Mouse (Mus musculus): ENCODE measurements around the gene Zkscan16. TPM values are rescaled to one million over a fixed set of nuclear protein-coding genes. Genes with fewer than 3 reads are reported as not detected.
A peak's percentile ranks its signal among the peaks of the same experiment; 100 is the strongest.

Zkscan16 gene
- polyA plus RNA-seq (2015; fragmentation: Nextera tagmentation; extraction: Ambion mirVana): 3.0 and 3.3 TPM in 2 replicates

- Histone ChIP-seq H3K4me2 (ENCODE audit: low read length) (peak within 1 kb of the TSS; percentile 81), H3K27ac (ENCODE audit: low read length) (peak within 1 kb of the TSS; percentile 86), H3K9ac (ENCODE audit: low read depth, low read length) (peak within 1 kb of the TSS; percentile 80), H3K36me3 (ENCODE audit: control insufficient read depth, insufficient read depth, low read length) (no peaks in the 10 kb centered on the region), H3K4me3 (ENCODE audit: low read depth, low read length) (peak within 1 kb of the TSS; percentile 79), H3K9me3 (replicated peaks; ENCODE audit: control insufficient read depth, low read length, poor library complexity, severe bottlenecking) (no peaks in the 10 kb centered on the region), H3K4me1 (ENCODE audit: control insufficient read depth, insufficient read depth, low read length) (peaks cover 12% of the 10 kb centered on the region), H3K27me3 (ENCODE audit: control insufficient read depth, insufficient read depth, low read depth, low read length) (no peaks in the 10 kb centered on the region)
- peak; percentile 93 for ATAC-seq
- WGBS: 1% methylated on average over 50 of the region's 50 CpGs
Measured at GRCm38 (mm10) chr4:58943420-58944205, at the start of gene Zkscan16. TSS of gene Zkscan16 (plus strand) at chr4:58943628.

- 85% methylated on average over 7 of the region's 7 CpGs for whole genome bisulfite sequencing
- Histone ChIP-seq H3K27ac (ENCODE audit: low read length) (no peak overlapping the region), H3K4me1 (ENCODE audit: control insufficient read depth, insufficient read depth, low read length) (no peaks in the 10 kb centered on the region), H3K9me3 (replicated peaks; ENCODE audit: control insufficient read depth, low read length, poor library complexity, severe bottlenecking) (no peaks in the 10 kb centered on the region), H3K4me3 (ENCODE audit: low read depth, low read length) (no peak overlapping the region), H3K9ac (ENCODE audit: low read depth, low read length) (no peak overlapping the region), H3K4me2 (ENCODE audit: low read length) (no peak overlapping the region), H3K36me3 (ENCODE audit: control insufficient read depth, insufficient read depth, low read length) (no peaks in the 10 kb centered on the region), H3K27me3 (ENCODE audit: control insufficient read depth, insufficient read depth, low read depth, low read length) (no peaks in the 10 kb centered on the region)
- no peak for ATAC-seq
Measured at GRCm38 (mm10) chr4:58894399-58894798, 49.0 kb upstream of the Zkscan16 start.

GRCm38 (mm10) chr4:58897436-58897835 lies 46.0 kb upstream of the Zkscan16 start:
- 69% methylated on average over 4 of the region's 4 CpGs for WGBS
- no peaks in the 10 kb centered on the region for H3K27me3 ChIP-seq (ENCODE audit: control insufficient read depth, insufficient read depth, low read depth, low read length)

GRCm38 (mm10) chr4:58898318-58898717 lies 45.1 kb upstream of the Zkscan16 start:
- no peak for ATAC-seq

More at GRCm38 (mm10) chr4:58897436-58897835, 46.0 kb upstream of the Zkscan16 start:
- no peaks in the 10 kb centered on the region for H3K4me1 ChIP-seq (ENCODE audit: control insufficient read depth, insufficient read depth, low read length)
- no peak overlapping the region for H3K4me3 ChIP-seq (ENCODE audit: low read depth, low read length)
- no peak for ATAC-seq
- H3K4me2 ChIP-seq (ENCODE audit: low read length): no peak overlapping the region
- no peaks in the 10 kb centered on the region for H3K36me3 ChIP-seq (ENCODE audit: control insufficient read depth, insufficient read depth, low read length)
- H3K9ac ChIP-seq (ENCODE audit: low read depth, low read length): no peak overlapping the region
- H3K9me3 ChIP-seq (replicated peaks; ENCODE audit: control insufficient read depth, low read length, poor library complexity, severe bottlenecking): no peaks in the 10 kb centered on the region
- H3K27ac ChIP-seq (ENCODE audit: low read length): no peak overlapping the region

GRCm38 (mm10) chr4:58907453-58907852 lies 36.0 kb upstream of the Zkscan16 start:
- Histone ChIP-seq H3K36me3 (ENCODE audit: control insufficient read depth, insufficient read depth, low read length) (no peaks in the 10 kb centered on the region), H3K27ac (ENCODE audit: low read length) (no peak overlapping the region), H3K9me3 (replicated peaks; ENCODE audit: control insufficient read depth, low read length, poor library complexity, severe bottlenecking) (no peaks in the 10 kb centered on the region), H3K4me3 (ENCODE audit: low read depth, low read length) (no peak overlapping the region), H3K4me2 (ENCODE audit: low read length) (no peak overlapping the region), H3K4me1 (ENCODE audit: control insufficient read depth, insufficient read depth, low read length) (peaks cover 10% of the 10 kb centered on the region), H3K27me3 (ENCODE audit: control insufficient read depth, insufficient read depth, low read depth, low read length) (no peaks in the 10 kb centered on the region), H3K9ac (ENCODE audit: low read depth, low read length) (no peak overlapping the region)
- WGBS: 98% methylated on average over 1 of the region's 1 CpGs
- ATAC-seq: no peak

More at GRCm38 (mm10) chr4:58898318-58898717, 45.1 kb upstream of the Zkscan16 start:
- H3K9ac ChIP-seq (ENCODE audit: low read depth, low read length): no peak overlapping the region
- H3K4me2 ChIP-seq (ENCODE audit: low read length): no peak overlapping the region
- H3K4me3 ChIP-seq (ENCODE audit: low read depth, low read length): no peak overlapping the region
- H3K9me3 ChIP-seq (replicated peaks; ENCODE audit: control insufficient read depth, low read length, poor library complexity, severe bottlenecking): no peaks in the 10 kb centered on the region
- H3K4me1 ChIP-seq (ENCODE audit: control insufficient read depth, insufficient read depth, low read length): no peaks in the 10 kb centered on the region
- H3K36me3 ChIP-seq (ENCODE audit: control insufficient read depth, insufficient read depth, low read length): no peaks in the 10 kb centered on the region
- H3K27ac ChIP-seq (ENCODE audit: low read length): no peak overlapping the region
- no peaks in the 10 kb centered on the region for H3K27me3 ChIP-seq (ENCODE audit: control insufficient read depth, insufficient read depth, low read depth, low read length)

GRCm38 (mm10) chr4:58910175-58911068 lies 33.0 kb upstream of the Zkscan16 start:
- peak overlapping the region; percentile 98 for H3K9ac ChIP-seq (ENCODE audit: low read depth, low read length)
- H3K4me1 ChIP-seq (ENCODE audit: control insufficient read depth, insufficient read depth, low read length): peaks cover 16% of the 10 kb centered on the region
- WGBS: 32% methylated on average over 16 of the region's 16 CpGs
- H3K4me2 ChIP-seq (ENCODE audit: low read length): peak overlapping the region; percentile 85
- no peaks in the 10 kb centered on the region for H3K9me3 ChIP-seq (replicated peaks; ENCODE audit: control insufficient read depth, low read length, poor library complexity, severe bottlenecking)
- peak overlapping the region; percentile 99 for H3K27ac ChIP-seq (ENCODE audit: low read length)
- peak overlapping the region; percentile 92 for H3K4me3 ChIP-seq (ENCODE audit: low read depth, low read length)
- no peak; the same call in 1 of the 2 replicates for ATAC-seq
- H3K27me3 ChIP-seq (ENCODE audit: control insufficient read depth, insufficient read depth, low read depth, low read length): no peaks in the 10 kb centered on the region
- no peaks in the 10 kb centered on the region for H3K36me3 ChIP-seq (ENCODE audit: control insufficient read depth, insufficient read depth, low read length)

- peak overlapping the region; percentile 98 for H3K9ac ChIP-seq (ENCODE audit: low read depth, low read length)
- peak overlapping the region; percentile 99 for H3K27ac ChIP-seq (ENCODE audit: low read length)
- no peaks in the 10 kb centered on the region for H3K36me3 ChIP-seq (ENCODE audit: control insufficient read depth, insufficient read depth, low read length)
- ATAC-seq: peak; percentile 84
- peak overlapping the region; percentile 85 for H3K4me2 ChIP-seq (ENCODE audit: low read length)
- H3K9me3 ChIP-seq (replicated peaks; ENCODE audit: control insufficient read depth, low read length, poor library complexity, severe bottlenecking): no peaks in the 10 kb centered on the region
- under 1% methylated on average over 54 of the region's 56 CpGs for WGBS
- H3K4me1 ChIP-seq (ENCODE audit: control insufficient read depth, insufficient read depth, low read length): peaks cover 16% of the 10 kb centered on the region
- no peaks in the 10 kb centered on the region for H3K27me3 ChIP-seq (ENCODE audit: control insufficient read depth, insufficient read depth, low read depth, low read length)
- peak overlapping the region; percentile 92 for H3K4me3 ChIP-seq (ENCODE audit: low read depth, low read length)
Measured at GRCm38 (mm10) chr4:58911069-58911830, 32.2 kb upstream of the Zkscan16 start.

GRCm38 (mm10) chr4:58911831-58912628 lies 31.4 kb upstream of the Zkscan16 start:
- H3K36me3 ChIP-seq (ENCODE audit: control insufficient read depth, insufficient read depth, low read length): no peaks in the 10 kb centered on the region
- H3K4me2 ChIP-seq (ENCODE audit: low read length): peak overlapping the region; percentile 85
- H3K9ac ChIP-seq (ENCODE audit: low read depth, low read length): peak overlapping the region; percentile 98
- H3K27ac ChIP-seq (ENCODE audit: low read length): peak overlapping the region; percentile 99
- H3K4me1 ChIP-seq (ENCODE audit: control insufficient read depth, insufficient read depth, low read length): peaks cover 16% of the 10 kb centered on the region
- ATAC-seq: peak; percentile 86
- WGBS: 0% methylated on average over 90 of the region's 126 CpGs
- H3K27me3 ChIP-seq (ENCODE audit: control insufficient read depth, insufficient read depth, low read depth, low read length): no peaks in the 10 kb centered on the region
- H3K9me3 ChIP-seq (replicated peaks; ENCODE audit: control insufficient read depth, low read length, poor library complexity, severe bottlenecking): no peaks in the 10 kb centered on the region
- H3K4me3 ChIP-seq (ENCODE audit: low read depth, low read length): peak overlapping the region; percentile 92

All from midbrain, embryonic 16.5 days (tissue).